Comparison of ENCODE assay signal across 8 mouse cellular contexts in genomic region chr10:69351071-69351841, GRCm38 (mm10). TPM values are rescaled to one million over a fixed set of nuclear protein-coding genes. Genes with fewer than 3 reads are reported as not detected.
DNase-seq lines count a peak whose midpoint lies in the region; ATAC-seq lines count a peak whose summit lies in the region.

No protein-coding gene starts in this region.

- peaks cover 22% of the 10 kb centered on the region for H3K4me1 ChIP-seq in heart, embryonic 11.5 days (ENCODE audit: control insufficient read depth, insufficient read depth, low read length)
- peaks cover 53% of the 10 kb centered on the region for H3K4me1 ChIP-seq in liver, embryonic 13.5 days (replicated peaks)

- intact Hi-C loops in heart, postnatal 25 days (cut with DNase I), result no loop called here
- intact Hi-C loops in heart, postnatal 14 days (cut with DNase I), result no loop called here

- no peak for ATAC-seq in heart, embryonic 11.5 days (replicated peaks; ENCODE audit: insufficient number of reproducible peaks, low FRiP score, low TSS enrichment)
- no peak for ATAC-seq in liver, embryonic 13.5 days (ENCODE audit: low read depth)

- 20% methylated on average over 12 of the region's 12 CpGs for WGBS in heart, embryonic 11.5 days (ENCODE audit: insufficient replicate concordance)
- 7% methylated on average over 12 of the region's 12 CpGs for WGBS in liver, embryonic 13.5 days (ENCODE audit: insufficient replicate concordance)

- H3K9ac ChIP-seq in heart, embryonic 11.5 days (ENCODE audit: low read depth, low read length), result peak overlapping the region; percentile 98
- peak overlapping the region; percentile 99 for H3K9ac ChIP-seq in liver, embryonic 13.5 days

- H3K9me3 ChIP-seq in heart, embryonic 11.5 days (replicated peaks; ENCODE audit: control insufficient read depth, low read length), result no peaks in the 10 kb centered on the region
- no peaks in the 10 kb centered on the region for H3K9me3 ChIP-seq in liver, embryonic 13.5 days (replicated peaks)

- peaks cover 17% of the 10 kb centered on the region for H3K36me3 ChIP-seq in heart, embryonic 11.5 days (ENCODE audit: control insufficient read depth, insufficient read depth, low read length)
- H3K36me3 ChIP-seq in liver, embryonic 13.5 days, result peaks cover 49% of the 10 kb centered on the region
- no peaks in the 10 kb centered on the region for H3K36me3 ChIP-seq in splenic B cell, adult 2 months (ENCODE audit: control insufficient read depth, insufficient read depth, low read length, poor library complexity, severe bottlenecking)

- H3K4me3 ChIP-seq in heart, embryonic 11.5 days (ENCODE audit: low read depth, low read length), result peak overlapping the region; percentile 98
- peak overlapping the region; percentile 97 for H3K4me3 ChIP-seq in liver, embryonic 13.5 days (replicated peaks)

- peak overlapping the region; percentile 89 for H3K4me2 ChIP-seq in heart, embryonic 11.5 days
- peak overlapping the region; percentile 89 for H3K4me2 ChIP-seq in liver, embryonic 13.5 days

- no peak for DNase-seq in heart, postnatal 25 days (ENCODE audit: low spot score)
- peak; percentile 78 for DNase-seq in NIH3T3 (ENCODE audit: low read depth)
- DNase-seq in heart, postnatal 14 days, result peak; percentile 39 to 47
- no peak for DNase-seq in liver, embryonic 13.5 days
- peak; percentile 4 for DNase-seq in splenic B cell, adult 2 months (ENCODE audit: low read depth, low spot score)
- DNase-seq in cerebellum, adult 11-12 months, result no peak
- no peak for DNase-seq in T-cell, adult 2 months (ENCODE audit: low spot score)

- H3K27me3 ChIP-seq in heart, embryonic 11.5 days (ENCODE audit: control insufficient read depth, insufficient read depth, low read length), result no peaks in the 10 kb centered on the region
- H3K27me3 ChIP-seq in liver, embryonic 13.5 days, result no peaks in the 10 kb centered on the region
- H3K27me3 ChIP-seq in splenic B cell, adult 2 months (ENCODE audit: control insufficient read depth, insufficient read depth, low read length, poor library complexity, severe bottlenecking), result no peaks in the 10 kb centered on the region

- H3K27ac ChIP-seq in heart, embryonic 11.5 days (ENCODE audit: low read depth, low read length), result peak overlapping the region; percentile 87
- peak overlapping the region; percentile 89 for H3K27ac ChIP-seq in liver, embryonic 13.5 days

RNA-seq across cellular contexts. Expression of gene Cdk1, which starts 1.5 kb away (rescaled TPM):
- 372 and 388 TPM in 2 replicates for polyA plus RNA-seq in heart, embryonic 11.5 days (2014; fragmentation: Nextera tagmentation; extraction: Ambion mirVana)
- 1 to 10 TPM; 2.2 to 2.8 TPM for total RNA-seq in heart, postnatal 25 days (2021)
- 10 to 100 TPM; 10.4 to 16.0 TPM for total RNA-seq in heart, postnatal 14 days (2021)
- 343 and 345 TPM in 2 replicates for polyA plus RNA-seq in liver, embryonic 13.5 days (2015; fragmentation: Nextera tagmentation; extraction: Ambion mirVana)

RNA-seq across cellular contexts. Expression of gene Ank3, which starts 47.3 kb away (rescaled TPM):
- 48.9 and 55.7 TPM in 2 replicates for polyA plus RNA-seq in heart, embryonic 11.5 days (2014; fragmentation: Nextera tagmentation; extraction: Ambion mirVana)
- 10 to 100 TPM; 77.8 to 89.0 TPM for total RNA-seq in heart, postnatal 25 days (2021)
- 10 to 100 TPM; 78.4 to 78.6 TPM for total RNA-seq in heart, postnatal 14 days (2021)
- polyA plus RNA-seq in liver, embryonic 13.5 days (2015; fragmentation: Nextera tagmentation; extraction: Ambion mirVana), result 5.6 and 7.0 TPM in 2 replicates

Comparison
In these comparisons a context has a peak if more than half of its experiments do, and no peak if none do; other contexts are left out.
1. DNase-seq: peak in NIH3T3 (single experiment), heart, postnatal 14 days (2 of 2) and splenic B cell, adult 2 months (single experiment); none in heart, postnatal 25 days (single experiment), liver, embryonic 13.5 days (single experiment), cerebellum, adult 11-12 months (single experiment) and T-cell, adult 2 months (single experiment).